Mouse (Mus musculus) limb, embryonic 15.5 days (tissue): ENCODE measurements around the gene Kctd18. TPM values are rescaled to one million over a fixed set of nuclear protein-coding genes. Genes with fewer than 3 reads are reported as not detected.
"Not testable (repeated sequence)": the region's sequence is repeated elsewhere in the genome, so short reads cannot be mapped to it uniquely, and the experiment has no call there.

Experiments
- ATAC-seq: fragments of 200-750 bp; cut with Nextera tagmentation; 2 replicates; pipeline ENCODE4 v1.8.0; 2017; ENCODE audit warnings: low read depth, moderate TSS enrichment; ENCODE audit not compliant: insufficient number of reproducible peaks, low FRiP score, low TSS enrichment
- H3K27ac ChIP-seq: fragments of 300-500 bp; sonication (generic); 2 replicates; pipeline ENCODE4 v1.5.1; 2015; ENCODE audit warnings: moderate library complexity, mild to moderate bottlenecking, inconsistent platforms
- H3K27me3 ChIP-seq: fragments of 300-500 bp; sonication (generic); 2 replicates; pipeline ENCODE4 v1.6.1; 2015; ENCODE audit warnings: inconsistent platforms
- H3K36me3 ChIP-seq: fragments of 300-500 bp; sonication (generic); 2 replicates; pipeline ENCODE4 v1.6.1; 2015; ENCODE audit warnings: inconsistent platforms
- H3K4me1 ChIP-seq: fragments of 300-500 bp; sonication (generic); 2 replicates; pipeline ENCODE4 v1.6.1; 2015; ENCODE audit warnings: inconsistent platforms
- H3K4me2 ChIP-seq: fragments of 300-500 bp; sonication (generic); 2 replicates; pipeline ENCODE4 v1.6.1; 2015; ENCODE audit warnings: mild to moderate bottlenecking, inconsistent platforms
- H3K4me3 ChIP-seq: fragments of 300-500 bp; sonication (generic); 2 replicates; pipeline ENCODE4 v1.5.1; 2015; ENCODE audit warnings: mild to moderate bottlenecking, inconsistent platforms
- H3K9ac ChIP-seq: fragments of 300-500 bp; sonication (generic); 2 replicates; pipeline ENCODE4 v1.6.1; 2015; ENCODE audit warnings: inconsistent platforms
- H3K9me3 ChIP-seq: fragments of 300-500 bp; sonication (generic); 2 replicates; pipeline ENCODE4 v1.6.1; 2016; ENCODE audit warnings: inconsistent platforms
- WGBS: fragments of 180-500 bp; shearing (Covaris S2); methylation state at CpG from one replicate; pipeline ENCODE4 v1.1.7; 2015; 5-methylcytosine and 5-hydroxymethylcytosine counted together
- polyA plus RNA-seq: library from polyadenylated mRNA; unstranded; fragments of >200 nt; fragmentation: Nextera tagmentation; extraction: Ambion mirVana; gene quantifications from 2 replicates; pipeline ENCODE4 v1.2.1, GENCODE M21; 2015

Kctd18 gene
- polyA plus RNA-seq, 1 experiment from 2014 or later = 22.3 TPM

DNA sequence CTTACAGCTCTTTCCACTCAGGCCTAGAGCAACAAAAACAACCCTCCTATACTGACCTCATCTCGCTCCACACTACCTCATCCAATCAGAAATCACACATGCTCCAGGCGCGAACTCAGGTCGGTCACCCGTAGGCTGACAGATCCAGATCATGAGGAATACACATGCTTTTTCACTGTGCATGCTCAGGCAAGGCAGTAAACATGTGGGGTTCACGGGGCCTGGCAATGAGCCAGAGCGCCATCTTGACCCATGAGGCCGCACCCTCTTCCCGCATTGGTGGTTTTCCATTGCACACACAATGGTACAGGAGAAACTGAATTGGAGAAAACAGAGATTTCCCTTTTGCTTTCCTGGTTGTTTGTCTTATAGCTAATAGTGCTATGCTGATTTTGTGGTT is 18.6 kb upstream of the Kctd18 start:
- WGBS = 88% methylated on average over 9 of the region's 9 CpGs
- not testable (repeated sequence) for H3K9ac ChIP-seq

DNA sequence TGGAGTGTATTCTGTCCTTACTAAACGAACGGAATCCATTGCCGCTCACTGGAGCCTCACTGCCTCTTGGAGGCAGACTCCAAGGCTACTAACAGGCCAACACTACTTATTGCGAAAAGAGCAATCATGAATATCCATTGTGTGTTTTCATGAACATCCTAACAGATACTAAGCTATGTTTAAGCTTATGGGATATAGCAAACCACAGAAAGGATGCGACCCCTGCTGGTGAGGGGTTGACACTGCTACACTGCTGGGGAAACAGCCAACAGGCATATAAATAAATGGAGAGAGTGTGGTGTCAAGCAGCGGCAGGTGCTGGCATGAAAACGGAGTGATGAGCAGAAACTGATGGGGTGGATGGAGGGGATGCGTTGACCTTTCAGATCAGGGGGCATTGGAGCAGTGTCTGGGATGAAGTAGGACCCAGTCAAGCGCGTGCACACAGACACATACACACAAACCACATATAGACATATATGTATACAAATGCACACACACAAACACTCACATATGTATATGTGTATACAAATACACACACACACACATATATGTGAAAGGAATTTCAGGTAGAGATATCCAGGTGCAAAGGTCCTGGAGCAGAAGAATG is 12.5 kb upstream of the Kctd18 start:
- no peak overlapping the region for H3K27ac ChIP-seq
- no peaks in the 10 kb centered on the region for H3K27me3 ChIP-seq
- ATAC-seq = no peak
- H3K4me3 ChIP-seq = no peak overlapping the region
- H3K4me1 ChIP-seq = peaks cover 19% of the 10 kb centered on the region
- H3K9me3 ChIP-seq = no peaks in the 10 kb centered on the region
- H3K9ac ChIP-seq = no peak overlapping the region
- no peaks in the 10 kb centered on the region for H3K36me3 ChIP-seq
- no peak overlapping the region for H3K4me2 ChIP-seq
- WGBS = 61% methylated on average over 10 of the region's 10 CpGs

More for the DNA sequence above, 18.6 kb upstream of the Kctd18 start:
- not testable (repeated sequence) for H3K9me3 ChIP-seq, H3K36me3 ChIP-seq, H3K4me3 ChIP-seq, ATAC-seq, H3K27me3 ChIP-seq, H3K4me2 ChIP-seq, H3K27ac ChIP-seq, H3K4me1 ChIP-seq

GRCm38 (mm10) chr1:58030156-58030871 is 11.6 kb upstream of the Kctd18 start:
- peak overlapping the region; percentile 32 for H3K4me3 ChIP-seq
- peak overlapping the region; percentile 64 for H3K27ac ChIP-seq
- H3K4me2 ChIP-seq = peak overlapping the region; percentile 47
- WGBS = 20% methylated on average over 13 of the region's 13 CpGs
- no peak overlapping the region for H3K9ac ChIP-seq
- H3K36me3 ChIP-seq = no peaks in the 10 kb centered on the region
- H3K4me1 ChIP-seq = peaks cover 19% of the 10 kb centered on the region
- ATAC-seq = 0 out of 2 replicates have a peak, but pooled peaks have one; percentile 19
- no peaks in the 10 kb centered on the region for H3K9me3 ChIP-seq
- H3K27me3 ChIP-seq = no peaks in the 10 kb centered on the region

DNA sequence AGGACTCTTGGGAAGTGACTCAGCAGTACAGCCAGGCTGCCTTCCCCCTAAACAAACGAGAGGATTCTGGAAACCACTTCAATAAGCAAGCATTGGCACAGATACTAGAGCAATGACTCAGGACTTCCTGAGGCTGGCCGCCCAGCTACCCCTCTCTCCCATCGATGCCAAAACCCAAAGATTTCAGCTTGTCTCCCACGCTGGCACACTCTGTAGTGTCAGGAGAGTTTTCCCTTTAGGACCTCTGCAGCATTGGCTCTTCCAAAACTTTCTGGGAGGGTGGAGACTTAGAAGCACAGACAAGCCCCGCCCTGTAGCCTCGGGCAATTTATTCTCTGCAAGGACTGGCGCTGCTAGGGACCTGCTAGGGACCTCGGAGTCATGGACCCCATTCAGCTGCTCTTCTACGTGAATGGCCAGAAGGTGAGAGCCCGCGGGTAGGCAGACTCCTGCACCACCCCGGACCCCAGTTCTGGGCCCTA is 10.9 kb upstream of the Kctd18 start, which contains the start of gene Aox1:
Gene Aox1 (plus strand): TSS at position 296 of the 482 bp plus-strand sequence.
- Histone ChIP-seq H3K36me3 (no peaks in the 10 kb centered on the region), H3K27ac (peak within 1 kb of the TSS; percentile 64), H3K9ac (no peak within 1 kb of the TSS), H3K27me3 (no peaks in the 10 kb centered on the region), H3K4me1 (peaks cover 19% of the 10 kb centered on the region), H3K9me3 (no peaks in the 10 kb centered on the region), H3K4me2 (peak within 1 kb of the TSS; percentile 47), H3K4me3 (peak within 1 kb of the TSS; percentile 32)
- ATAC-seq = peak; percentile 44
- WGBS = 8% methylated on average over 12 of the region's 12 CpGs

DNA sequence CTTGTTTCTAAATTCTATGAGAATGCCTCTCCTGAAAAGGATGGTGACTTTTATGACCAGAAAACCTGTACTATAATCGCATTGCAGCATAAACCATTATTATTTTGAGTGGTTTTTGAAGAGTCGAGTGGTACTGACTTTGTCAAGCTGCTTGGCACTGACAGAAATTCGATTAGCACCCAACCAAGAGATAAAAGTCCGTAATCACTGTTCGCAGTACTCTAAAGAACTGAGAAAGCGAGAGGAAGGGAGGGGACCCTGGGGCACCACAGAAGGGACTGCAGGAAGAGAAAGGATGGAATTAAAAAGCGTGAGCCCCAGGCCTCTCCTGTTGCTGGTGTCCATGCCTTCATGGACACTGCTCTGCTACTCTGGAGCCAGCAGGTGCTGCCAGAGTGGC is 9.0 kb upstream of the Kctd18 start:
- Histone ChIP-seq H3K9me3 (no peaks in the 10 kb centered on the region), H3K27me3 (no peaks in the 10 kb centered on the region), H3K27ac (no peak overlapping the region), H3K4me2 (no peak overlapping the region), H3K4me3 (no peak overlapping the region), H3K9ac (no peak overlapping the region), H3K36me3 (no peaks in the 10 kb centered on the region; the same call in 1 of the 2 replicates), H3K4me1 (peaks cover 19% of the 10 kb centered on the region)
- ATAC-seq = no peak
- 83% methylated on average over 7 of the region's 7 CpGs for WGBS

- not testable (repeated sequence) for H3K27ac ChIP-seq, ATAC-seq, H3K9me3 ChIP-seq, H3K36me3 ChIP-seq, H3K4me1 ChIP-seq, H3K27me3 ChIP-seq, H3K4me3 ChIP-seq, H3K4me2 ChIP-seq, H3K9ac ChIP-seq
- 95% methylated on average over 7 of the region's 7 CpGs for WGBS
These were observed 12.4 kb downstream of the Kctd18 start for GRCm38 (mm10) chr1:58006388-58006787.

DNA sequence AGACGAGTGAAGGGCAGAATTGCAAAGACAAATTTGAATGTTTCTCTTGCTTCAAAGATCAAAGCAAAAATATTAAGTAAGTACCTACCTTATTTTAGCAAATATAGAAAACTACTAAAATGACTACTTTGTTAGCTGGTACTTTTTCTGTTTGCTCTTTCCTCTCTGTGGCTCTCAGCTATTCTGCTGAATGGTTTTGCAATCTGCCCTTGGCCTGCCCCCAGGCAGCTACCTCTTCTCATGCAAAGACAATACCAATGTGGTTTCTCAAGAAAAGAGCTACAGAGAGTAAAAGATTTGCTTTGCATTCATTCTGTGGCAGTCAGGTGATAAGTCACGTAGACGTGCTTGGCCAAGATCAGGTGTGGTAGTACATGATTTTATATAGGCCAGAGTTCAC is 20.6 kb downstream of the Kctd18 start:
- peaks cover 4% of the 10 kb centered on the region; the same call in 1 of the 2 replicates for H3K36me3 ChIP-seq
- H3K4me1 ChIP-seq = peaks cover 11% of the 10 kb centered on the region
- H3K27me3 ChIP-seq = no peaks in the 10 kb centered on the region
- H3K27ac ChIP-seq = no peak overlapping the region
- no peaks in the 10 kb centered on the region for H3K9me3 ChIP-seq
- no peak overlapping the region for H3K4me3 ChIP-seq
- no peak for ATAC-seq
- no peak overlapping the region for H3K9ac ChIP-seq
- no peak overlapping the region for H3K4me2 ChIP-seq
- 83% methylated on average over 3 of the region's 3 CpGs for WGBS

GRCm38 (mm10) chr1:57996133-57996615 is 22.6 kb downstream of the Kctd18 start:
- Histone ChIP-seq H3K36me3 (peaks cover 4% of the 10 kb centered on the region; the same call in 1 of the 2 replicates), H3K27me3 (no peaks in the 10 kb centered on the region), H3K9me3 (no peaks in the 10 kb centered on the region), H3K27ac (peak overlapping the region; percentile 77), H3K4me1 (peaks cover 11% of the 10 kb centered on the region), H3K9ac (peak overlapping the region; percentile 77), H3K4me3 (peak overlapping the region; percentile 97), H3K4me2 (peak overlapping the region; percentile 85)
- ATAC-seq = 0 out of 2 replicates have a peak, but pooled peaks have one; percentile 41
- 0% methylated on average over 29 of the region's 29 CpGs for WGBS

DNA sequence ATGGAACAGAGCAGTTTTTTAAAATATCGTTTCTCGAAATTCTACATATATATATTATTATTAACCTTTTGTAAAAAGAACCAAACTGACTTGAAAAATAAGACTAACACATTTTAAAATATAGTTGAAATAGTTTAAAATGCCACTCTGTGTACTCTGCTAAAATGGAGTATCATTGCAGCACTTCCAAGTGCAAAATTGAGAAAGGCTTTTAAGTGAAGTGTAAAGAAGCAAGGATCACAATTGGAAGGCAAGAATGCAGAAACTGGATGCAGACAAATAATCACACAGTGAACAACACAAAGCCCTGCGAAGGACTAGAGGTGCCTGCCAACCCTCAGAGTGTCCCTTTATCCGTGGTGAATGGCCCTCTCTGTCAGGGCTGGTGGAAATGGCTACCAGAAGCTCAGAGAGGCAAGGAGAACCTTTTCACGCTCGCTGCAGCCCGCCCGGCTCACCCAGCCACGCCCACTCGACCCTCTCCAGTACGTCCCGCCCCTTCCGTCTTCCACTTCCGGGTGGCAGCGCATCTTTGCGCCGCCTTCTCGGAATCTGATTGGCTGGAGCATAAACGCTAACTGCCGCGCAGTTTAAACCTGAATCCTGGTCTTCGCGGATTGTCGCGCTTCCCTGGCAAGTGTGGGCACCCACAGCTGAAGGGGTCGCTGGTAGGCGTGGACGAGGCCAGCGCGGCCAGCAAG is 23.2 kb downstream of the Kctd18 start, which contains the start of gene Sgo2a:
Gene Sgo2a (plus strand): TSS at position 540 of the 701 bp plus-strand sequence.
- no peaks in the 10 kb centered on the region for H3K36me3 ChIP-seq
- peak within 1 kb of the TSS; percentile 77 for H3K27ac ChIP-seq
- H3K27me3 ChIP-seq = no peaks in the 10 kb centered on the region
- H3K4me2 ChIP-seq = peak within 1 kb of the TSS; percentile 85
- H3K9me3 ChIP-seq = no peaks in the 10 kb centered on the region
- WGBS = 6% methylated on average over 30 of the region's 30 CpGs
- peak within 1 kb of the TSS; percentile 77 for H3K9ac ChIP-seq
- H3K4me1 ChIP-seq = peaks cover 11% of the 10 kb centered on the region
- peak within 1 kb of the TSS; percentile 97 for H3K4me3 ChIP-seq
- ATAC-seq = peak; percentile 94

GRCm38 (mm10) chr1:57991277-57991676 is 27.5 kb downstream of the Kctd18 start:
- 83% methylated on average over 2 of the region's 2 CpGs for WGBS
- Histone ChIP-seq H3K36me3 (no peaks in the 10 kb centered on the region), H3K4me3 (no peak overlapping the region), H3K9me3 (no peaks in the 10 kb centered on the region), H3K4me1 (peaks cover 1% of the 10 kb centered on the region), H3K9ac (no peak overlapping the region), H3K27ac (no peak overlapping the region), H3K4me2 (no peak overlapping the region), H3K27me3 (no peaks in the 10 kb centered on the region)
- no peak for ATAC-seq

DNA sequence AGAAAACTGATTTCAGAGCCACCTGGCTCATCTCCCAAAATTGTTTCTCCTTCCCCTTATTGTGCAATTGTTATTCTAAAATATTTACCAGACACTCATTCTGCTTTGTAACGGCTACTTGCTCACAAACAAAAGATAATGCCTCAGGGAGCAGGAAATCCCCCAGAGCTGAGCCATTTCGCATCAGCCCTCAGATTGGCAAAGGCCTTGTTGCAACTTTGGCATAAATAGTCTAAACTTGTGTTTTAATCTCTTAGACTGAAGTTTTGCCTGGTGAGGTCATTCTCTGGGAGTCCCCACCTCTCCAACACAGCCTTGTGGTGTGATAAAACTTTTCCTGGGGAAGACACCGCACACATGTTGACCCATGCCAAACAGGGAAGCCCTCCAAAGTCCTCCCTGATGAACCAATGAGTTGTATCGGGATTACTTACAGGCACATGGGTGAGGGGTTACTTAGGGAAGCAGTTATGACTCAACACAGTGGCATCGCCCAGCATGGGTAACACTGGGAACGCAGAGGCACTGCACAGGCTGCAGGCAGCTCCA is 29.6 kb downstream of the Kctd18 start:
- ATAC-seq = no peak
- Histone ChIP-seq H3K9me3 (no peaks in the 10 kb centered on the region), H3K9ac (no peak overlapping the region), H3K4me1 (no peaks in the 10 kb centered on the region), H3K27ac (no peak overlapping the region), H3K36me3 (no peaks in the 10 kb centered on the region), H3K4me3 (no peak overlapping the region), H3K4me2 (no peak overlapping the region), H3K27me3 (no peaks in the 10 kb centered on the region)
- 72% methylated on average over 6 of the region's 6 CpGs for WGBS
